Mouse (Mus musculus) embryonic facial prominence, embryonic 14.5 days (tissue): ENCODE results near the gene Ssmem1. TPM values are rescaled to one million over a fixed set of nuclear protein-coding genes. Genes with fewer than 3 reads are reported as not detected.

Source experiments
- ATAC-seq: fragments of 200-750 bp; cut with Nextera tagmentation; 2 replicates; pipeline ENCODE4 v1.8.0; 2017; ENCODE audit warnings: low read depth, moderate number of reproducible peaks, moderate TSS enrichment
- DNase-seq: peaks from one replicate; pipeline ENCODE4 v3.0.0-alpha.2; 2015; ENCODE audit warnings: low spot score
- H3K27ac ChIP-seq: fragments of 300-500 bp; sonication (generic); replicated peaks from 2 replicates; pipeline ENCODE4 v1.5.1; 2014; ENCODE audit warnings: low read depth, mild to moderate bottlenecking, low read length, moderate library complexity
- H3K27me3 ChIP-seq: fragments of 300-500 bp; sonication (generic); replicated peaks from 2 replicates; pipeline ENCODE4 v1.6.1; 2014; ENCODE audit warnings: low read length; ENCODE audit not compliant: control insufficient read depth, insufficient read depth
- H3K36me3 ChIP-seq: fragments of 300-500 bp; sonication (generic); 2 replicates; pipeline ENCODE4 v1.6.1; 2014; ENCODE audit warnings: low read length, mixed read lengths; ENCODE audit not compliant: control insufficient read depth, insufficient read depth
- H3K4me1 ChIP-seq: fragments of 300-500 bp; sonication (generic); 2 replicates; pipeline ENCODE4 v1.6.1; 2014; ENCODE audit warnings: antibody characterized with exemption, low read length; ENCODE audit not compliant: control insufficient read depth, insufficient read depth
- H3K4me2 ChIP-seq: fragments of 300-500 bp; sonication (generic); 2 replicates; pipeline ENCODE4 v1.6.1; 2014; ENCODE audit warnings: low read depth, mild to moderate bottlenecking, low read length, moderate library complexity, mixed read lengths
- H3K4me3 ChIP-seq: fragments of 300-500 bp; sonication (generic); 2 replicates; pipeline ENCODE4 v1.5.1; 2014; ENCODE audit warnings: low read depth, mild to moderate bottlenecking, low read length
- H3K9ac ChIP-seq: fragments of 300-500 bp; sonication (generic); 2 replicates; pipeline ENCODE4 v1.6.1; 2014; ENCODE audit warnings: low read depth, mild to moderate bottlenecking, low read length, moderate library complexity, mixed read lengths
- H3K9me3 ChIP-seq: fragments of 300-500 bp; sonication (generic); 2 replicates; pipeline ENCODE4 v1.6.1; 2016; ENCODE audit warnings: low read length; ENCODE audit not compliant: control insufficient read depth
- WGBS: fragments of 180-500 bp; shearing (Covaris S2); extraction: QIAGEN DNeasy Blood & Tissue Kit; methylation state at CpG from one replicate; pipeline ENCODE4 v1.1.7; 2014; 5-methylcytosine and 5-hydroxymethylcytosine counted together
- polyA plus RNA-seq: library from polyadenylated mRNA; unstranded; fragments of >200 nt; fragmentation: Nextera tagmentation; extraction: Ambion mirVana; gene quantifications from 2 replicates; pipeline ENCODE4 v1.2.1, GENCODE M21; 2014

Ssmem1 gene
- polyA plus RNA-seq, 1 experiment from 2014 or later: 0.51 TPM

DNA sequence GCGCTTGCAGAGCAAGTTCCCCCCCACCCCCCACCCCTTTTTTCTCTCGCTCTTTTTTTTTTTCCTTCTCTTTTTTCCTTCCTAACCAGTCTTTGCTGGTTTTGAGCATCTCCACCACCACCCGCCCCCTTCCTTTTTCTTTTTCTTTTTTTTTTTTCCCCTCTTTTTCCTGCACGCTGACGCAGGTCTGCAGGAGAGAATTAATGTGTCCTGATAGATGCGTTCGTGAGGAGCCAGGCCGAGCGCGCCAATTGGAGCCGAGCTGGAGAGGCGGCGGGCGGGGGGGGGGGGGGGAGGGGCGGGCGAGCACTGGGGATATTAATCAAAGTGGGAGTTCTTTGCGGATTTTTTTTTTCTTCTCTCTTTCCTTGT is 37.6 kb downstream of the Ssmem1 start:
- peak overlapping the region; percentile 46 for H3K9ac ChIP-seq
- peak overlapping the region; percentile 24 for H3K4me3 ChIP-seq
- H3K4me2 ChIP-seq: peak overlapping the region; percentile 55
- no peaks in the 10 kb centered on the region for H3K27me3 ChIP-seq
- ATAC-seq: peak; percentile 30; the same call in 1 of the 2 replicates
- WGBS: under 1% methylated on average over 17 of the region's 17 CpGs
- no peaks in the 10 kb centered on the region for H3K36me3 ChIP-seq
- H3K9me3 ChIP-seq: no peaks in the 10 kb centered on the region
- peak overlapping the region; percentile 93 for H3K27ac ChIP-seq
- DNase-seq: peak; percentile 90
- peaks cover 72% of the 10 kb centered on the region for H3K4me1 ChIP-seq

DNA sequence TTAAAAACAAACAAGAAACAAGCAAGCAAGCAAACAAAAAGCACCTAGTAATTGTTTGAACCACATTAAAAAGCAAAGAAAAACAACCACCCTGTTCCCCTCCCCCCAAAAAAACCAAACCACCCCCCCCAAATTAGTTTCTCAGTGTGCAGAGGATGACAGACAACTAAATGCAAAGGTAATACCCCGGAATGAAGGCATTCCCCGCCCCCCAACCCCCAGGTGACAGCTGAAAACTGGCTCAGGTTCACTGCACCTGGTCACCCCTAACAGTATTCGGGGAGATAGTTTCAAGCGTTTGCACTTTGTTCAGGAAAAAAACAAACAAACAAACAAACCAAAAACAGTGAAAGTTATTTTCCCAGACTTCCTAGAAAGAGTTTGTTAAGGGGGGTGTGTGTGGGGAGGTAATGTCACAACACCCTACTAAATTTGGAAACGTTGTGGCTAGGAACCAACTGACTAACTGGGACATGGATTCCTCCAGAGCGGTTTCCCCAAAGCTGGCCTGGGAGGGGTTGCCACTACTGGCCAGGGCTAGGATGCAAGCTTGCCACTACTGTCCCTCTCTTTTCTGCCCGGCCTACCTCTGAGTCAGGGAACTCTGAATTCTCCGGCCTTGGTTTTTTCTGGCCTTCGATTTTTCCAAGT is 38.1 kb downstream of the Ssmem1 start:
- no peaks in the 10 kb centered on the region for H3K9me3 ChIP-seq
- DNase-seq: no peak
- 21% methylated on average over 9 of the region's 9 CpGs for WGBS
- no peaks in the 10 kb centered on the region for H3K27me3 ChIP-seq
- peak overlapping the region; percentile 93 for H3K27ac ChIP-seq
- peak overlapping the region; percentile 55 for H3K4me2 ChIP-seq
- no peaks in the 10 kb centered on the region for H3K36me3 ChIP-seq
- no peak for ATAC-seq
- H3K4me3 ChIP-seq: peak overlapping the region; percentile 24; the same call in 1 of the 2 replicates
- peak overlapping the region; percentile 46; the same call in 1 of the 2 replicates for H3K9ac ChIP-seq
- H3K4me1 ChIP-seq: peaks cover 73% of the 10 kb centered on the region

DNA sequence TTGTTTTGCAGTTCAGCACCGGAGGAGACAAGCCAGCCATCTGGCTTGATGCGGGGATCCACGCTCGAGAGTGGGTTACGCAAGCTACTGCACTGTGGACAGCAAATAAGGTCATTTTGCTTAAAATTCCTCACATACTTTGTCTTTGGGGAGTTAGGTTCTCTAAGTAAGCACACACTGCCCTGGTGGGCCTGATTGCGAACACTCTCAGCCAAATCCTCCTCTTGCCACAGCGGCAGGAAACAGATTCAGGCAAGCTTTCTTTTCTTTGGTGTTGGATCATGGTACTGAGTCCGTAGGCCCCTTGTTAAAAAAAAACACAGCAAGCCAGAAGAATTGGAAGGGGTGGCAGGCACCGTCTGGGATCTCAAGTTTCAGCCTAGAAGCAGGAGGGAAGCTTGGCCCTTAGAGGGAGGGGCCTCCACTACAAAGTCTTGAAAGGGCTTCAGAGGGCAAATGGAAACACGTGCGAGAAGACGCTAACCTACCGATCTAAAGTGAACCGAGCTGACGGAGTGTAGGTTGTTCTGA is 39.6 kb downstream of the Ssmem1 start:
- ATAC-seq: peak; percentile 72
- peak overlapping the region; percentile 40 for H3K4me2 ChIP-seq
- H3K36me3 ChIP-seq: no peaks in the 10 kb centered on the region
- peak overlapping the region; percentile 36; the same call in 1 of the 2 replicates for H3K9ac ChIP-seq
- H3K27ac ChIP-seq: peak overlapping the region; percentile 93
- H3K9me3 ChIP-seq: no peaks in the 10 kb centered on the region
- peak; percentile 93 for DNase-seq
- 6% methylated on average over 15 of the region's 15 CpGs for WGBS
- peaks cover 63% of the 10 kb centered on the region for H3K4me1 ChIP-seq
- no peaks in the 10 kb centered on the region for H3K27me3 ChIP-seq
- H3K4me3 ChIP-seq: no peak overlapping the region

DNA sequence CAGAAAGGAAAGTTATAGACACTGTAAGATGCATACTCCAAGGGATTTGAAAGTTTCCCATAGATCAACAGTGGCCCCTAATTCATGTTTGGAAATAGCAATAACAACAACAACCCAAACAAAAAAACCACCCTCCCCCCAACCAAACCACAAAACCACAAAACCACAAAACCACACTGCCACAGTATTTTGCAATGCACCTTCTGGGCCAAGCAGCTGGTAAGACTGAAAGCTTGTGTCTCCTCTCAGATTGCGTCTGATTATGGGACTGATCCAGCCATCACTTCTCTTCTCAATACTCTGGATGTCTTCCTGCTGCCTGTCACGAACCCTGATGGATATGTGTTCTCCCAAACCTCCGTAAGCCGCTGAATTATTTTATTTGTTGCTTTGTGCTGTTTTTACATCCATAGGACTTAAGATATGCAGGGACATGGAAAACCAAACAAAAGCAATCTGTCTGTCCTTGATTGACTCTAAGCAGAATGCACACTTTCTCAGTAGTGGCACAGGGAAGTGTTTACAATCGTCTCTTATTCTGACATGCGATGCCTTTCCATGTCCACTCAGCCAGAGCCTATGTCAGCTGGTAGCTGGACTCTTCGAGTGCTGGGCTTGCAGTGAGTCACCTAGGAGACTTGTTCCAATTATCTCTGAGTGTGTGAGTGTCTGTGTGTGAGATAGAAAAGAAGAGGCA is 41.0 kb downstream of the Ssmem1 start:
- ATAC-seq (no peak), DNase-seq (no peak)
- no peaks in the 10 kb centered on the region for H3K9me3 ChIP-seq
- no peaks in the 10 kb centered on the region for H3K36me3 ChIP-seq
- no peak overlapping the region for H3K4me2 ChIP-seq
- H3K9ac ChIP-seq: no peak overlapping the region
- H3K4me1 ChIP-seq: peaks cover 61% of the 10 kb centered on the region
- no peak overlapping the region for H3K4me3 ChIP-seq
- no peaks in the 10 kb centered on the region for H3K27me3 ChIP-seq
- 58% methylated on average over 7 of the region's 7 CpGs for WGBS
- peak overlapping the region; percentile 93 for H3K27ac ChIP-seq

DNA sequence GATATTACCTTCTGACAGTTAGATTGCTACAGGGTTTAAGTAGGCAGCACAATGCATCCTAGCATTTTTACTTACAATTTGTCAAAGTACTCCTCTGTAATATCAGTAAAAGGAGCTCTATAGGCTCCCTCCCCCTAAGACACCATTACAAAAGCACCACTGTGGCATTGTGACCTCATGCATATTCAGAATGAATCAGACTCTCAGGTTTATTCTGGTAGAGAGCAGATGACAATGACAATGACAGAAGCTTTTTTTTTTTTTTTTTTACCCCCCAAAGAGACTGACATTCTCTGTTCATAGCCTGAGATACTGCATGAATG is 41.5 kb downstream of the Ssmem1 start:
- H3K27ac ChIP-seq: peak overlapping the region; percentile 93
- H3K4me1 ChIP-seq: peaks cover 61% of the 10 kb centered on the region
- H3K4me3 ChIP-seq: no peak overlapping the region

DNA sequence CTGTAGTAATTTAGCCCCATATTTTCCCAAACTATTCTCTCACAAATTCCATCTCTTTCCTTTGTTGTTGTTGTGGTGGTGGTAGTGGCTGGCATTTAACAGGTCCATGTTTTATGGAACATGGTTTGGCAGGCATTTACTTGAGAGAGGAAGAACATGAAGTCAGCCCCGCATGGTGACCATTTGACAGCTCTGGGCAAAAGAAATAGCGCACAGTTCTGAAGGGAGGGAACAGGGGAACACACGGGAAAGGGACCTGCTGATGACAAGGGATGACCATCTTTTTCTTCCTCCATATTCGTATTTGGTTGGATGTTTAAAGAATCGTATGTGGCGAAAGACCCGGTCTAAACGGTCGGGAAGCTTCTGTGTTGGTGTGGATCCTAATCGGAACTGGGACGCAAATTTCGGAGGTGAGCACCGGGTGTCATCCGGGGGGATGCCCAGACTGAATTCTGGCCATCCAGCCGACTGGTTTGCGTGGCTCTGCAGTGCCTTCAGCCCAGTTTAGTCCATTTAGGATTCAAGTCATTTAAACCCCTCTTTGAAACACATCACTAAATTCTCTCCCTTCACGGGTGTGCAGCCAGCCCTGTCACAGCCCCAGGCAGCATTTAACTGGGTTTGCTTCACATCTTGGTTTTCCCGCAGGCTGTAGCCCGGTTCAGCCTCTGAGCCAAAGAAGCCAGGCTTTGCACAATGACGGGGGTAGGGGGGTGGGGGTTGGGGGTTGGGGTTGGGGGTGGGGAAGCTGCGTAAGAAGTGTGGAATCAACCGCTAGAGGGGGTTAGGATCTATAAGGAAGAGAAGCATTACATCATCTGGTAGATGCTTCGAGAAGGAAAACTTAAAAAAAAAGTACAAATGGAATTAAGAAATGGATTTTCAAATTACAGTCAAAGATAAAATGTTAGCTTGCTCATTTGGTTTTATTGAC is 42.3 kb downstream of the Ssmem1 start:
- H3K9ac ChIP-seq: peak overlapping the region; percentile 51; the same call in 1 of the 2 replicates
- no peaks in the 10 kb centered on the region for H3K27me3 ChIP-seq
- WGBS: 21% methylated on average over 23 of the region's 23 CpGs
- DNase-seq (peak; percentile 91), ATAC-seq (peak; percentile 5; the same call in 1 of the 2 replicates)
- H3K27ac ChIP-seq: peak overlapping the region; percentile 93
- no peaks in the 10 kb centered on the region for H3K9me3 ChIP-seq
- peaks cover 54% of the 10 kb centered on the region for H3K4me1 ChIP-seq
- H3K36me3 ChIP-seq: no peaks in the 10 kb centered on the region
- no peak overlapping the region for H3K4me3 ChIP-seq
- H3K4me2 ChIP-seq: peak overlapping the region; percentile 46

More for the DNA sequence above, 41.5 kb downstream of the Ssmem1 start:
- ATAC-seq (no peak), DNase-seq (no peak)
- no peaks in the 10 kb centered on the region for H3K9me3 ChIP-seq
- H3K9ac ChIP-seq: no peak overlapping the region
- no peaks in the 10 kb centered on the region for H3K27me3 ChIP-seq
- no peak overlapping the region for H3K4me2 ChIP-seq
- H3K36me3 ChIP-seq: no peaks in the 10 kb centered on the region

DNA sequence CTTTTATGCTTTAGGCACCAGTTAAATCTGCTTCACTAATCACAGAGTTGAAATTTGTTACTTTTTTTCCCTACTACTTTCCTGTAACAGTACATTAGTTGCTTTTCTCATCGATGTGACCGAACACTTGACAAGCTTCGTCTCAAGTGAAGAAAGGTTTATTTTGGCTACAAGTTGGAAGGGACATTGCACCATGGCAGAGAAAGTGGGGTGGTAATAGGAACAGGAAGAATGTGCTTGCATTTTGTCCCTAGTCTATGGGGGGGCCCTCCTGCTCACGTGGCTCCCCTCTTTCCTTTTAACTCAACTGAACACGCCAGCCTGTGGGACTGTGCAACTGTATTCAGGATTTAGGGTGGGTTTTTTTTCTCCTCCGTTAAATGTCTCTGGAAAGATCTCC is 43.0 kb downstream of the Ssmem1 start:
- H3K9ac ChIP-seq: peak overlapping the region; percentile 5; the same call in 1 of the 2 replicates
- H3K4me1 ChIP-seq: peaks cover 49% of the 10 kb centered on the region
- H3K4me2 ChIP-seq: peak overlapping the region; percentile 46
- no peak overlapping the region for H3K4me3 ChIP-seq
- no peaks in the 10 kb centered on the region for H3K9me3 ChIP-seq
- no peaks in the 10 kb centered on the region for H3K36me3 ChIP-seq
- peak overlapping the region; percentile 93 for H3K27ac ChIP-seq
- H3K27me3 ChIP-seq: no peaks in the 10 kb centered on the region
- DNase-seq (no peak), ATAC-seq (no peak)
- 39% methylated on average over 6 of the region's 6 CpGs for WGBS

DNA sequence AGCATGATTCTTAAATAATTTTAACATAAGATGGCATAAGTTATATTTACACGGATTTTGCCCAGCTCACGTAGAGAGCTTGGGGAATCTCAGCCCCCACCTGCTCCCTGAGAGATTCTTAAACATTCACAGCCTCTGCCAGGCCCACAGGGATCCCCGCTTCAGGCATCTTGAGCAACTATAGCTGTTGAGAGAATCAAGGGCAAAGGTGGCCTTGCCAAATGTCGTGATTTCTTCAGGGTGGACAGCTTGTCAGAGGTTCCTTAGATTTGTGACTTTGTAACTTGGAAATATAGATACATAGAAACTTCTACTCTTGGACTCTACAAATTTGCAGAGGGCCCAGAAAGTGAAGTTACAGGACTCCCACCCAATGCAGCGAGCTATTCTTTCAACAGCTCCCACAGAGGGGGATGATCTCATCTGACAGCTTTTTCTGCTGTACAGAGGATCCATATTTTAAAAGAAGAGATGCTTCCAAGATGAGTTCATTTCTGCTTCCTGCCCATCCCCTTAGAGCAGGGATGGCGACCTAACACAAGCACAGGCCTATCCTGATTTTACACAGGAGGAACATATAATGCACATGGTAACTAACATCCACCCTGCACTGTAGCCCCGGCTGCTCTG is 43.8 kb downstream of the Ssmem1 start:
- H3K4me1 ChIP-seq: peaks cover 40% of the 10 kb centered on the region
- DNase-seq (no peak), ATAC-seq (no peak)
- H3K27ac ChIP-seq: peak overlapping the region; percentile 93
- H3K9ac ChIP-seq: no peak overlapping the region
- no peaks in the 10 kb centered on the region for H3K27me3 ChIP-seq
- no peak overlapping the region for H3K4me2 ChIP-seq
- H3K9me3 ChIP-seq: no peaks in the 10 kb centered on the region
- H3K36me3 ChIP-seq: no peaks in the 10 kb centered on the region
- no peak overlapping the region for H3K4me3 ChIP-seq
- WGBS: 63% methylated on average over 7 of the region's 7 CpGs
